Mouse (Mus musculus) small intestine, adult 2 months (tissue): ENCODE results near the gene Nepn. TPM values are rescaled to one million over a fixed set of nuclear protein-coding genes. Genes with fewer than 3 reads are reported as not detected.
"Not testable (repeated sequence)": the region's sequence is repeated elsewhere in the genome, so short reads cannot be mapped to it uniquely, and the experiment has no call there.

Experiments
- H3K27ac ChIP-seq: fragments of 200-500 bp; 2 replicates; pipeline ENCODE4 v1.5.1; 2012; ENCODE audit warnings: low read depth, low read length, control low read depth, inconsistent platforms; ENCODE audit not compliant: insufficient read depth
- H3K27me3 ChIP-seq: fragments of 200-500 bp; 2 replicates; pipeline ENCODE4 v1.6.1; 2012; ENCODE audit warnings: mild to moderate bottlenecking, moderate library complexity, low read length, inconsistent platforms; ENCODE audit not compliant: control insufficient read depth, insufficient read depth
- H3K36me3 ChIP-seq: fragments of 200-500 bp; 2 replicates; pipeline ENCODE4 v1.6.1; 2012; ENCODE audit warnings: mild to moderate bottlenecking, low read length, control low read depth, inconsistent platforms; ENCODE audit not compliant: control insufficient read depth, insufficient read depth
- H3K4me1 ChIP-seq: fragments of 200-500 bp; 2 replicates; pipeline ENCODE4 v1.6.1; 2012; ENCODE audit warnings: low read length, inconsistent platforms, mixed read lengths; ENCODE audit not compliant: control insufficient read depth, insufficient read depth, insufficient read length
- H3K4me3 ChIP-seq: fragments of 200-500 bp; 2 replicates; pipeline ENCODE4 v1.5.1; 2012; ENCODE audit warnings: low read depth, mild to moderate bottlenecking, control low read depth, inconsistent platforms, low read length, moderate library complexity
- CTCF ChIP-seq: fragments of 200-500 bp; IDR thresholded peaks from 2 replicates; pipeline ENCODE4 v1.5.1; 2012; ENCODE audit warnings: low read depth, mild to moderate bottlenecking, control low read depth, inconsistent platforms, low read length, moderate library complexity, mixed read lengths; ENCODE audit not compliant: insufficient replicate concordance, insufficient read length; ENCODE audit errors: extremely low read depth
- POLR2A ChIP-seq: fragments of 200-500 bp; IDR thresholded peaks from 2 replicates; pipeline ENCODE4 v1.6.1; 2012; ENCODE audit warnings: low read depth, mild to moderate bottlenecking, control low read depth, inconsistent platforms, low read length, moderate library complexity
- WGBS: fragments of 180-500 bp; shearing (Covaris S2); methylation state at CpG from one replicate; pipeline ENCODE4 v1.1.7; 2018; 5-methylcytosine and 5-hydroxymethylcytosine counted together
- polyA plus RNA-seq: library from polyadenylated mRNA; depleted of rRNA; stranded (reverse); fragments of >200 nt; gene quantifications from 2 replicates; pipeline ENCODE4 v1.2.3, GENCODE M21; 2012; rRNA removed

Nepn gene
- not detected in 2 replicates for polyA plus RNA-seq

- 82% methylated on average over 5 of the region's 5 CpGs for WGBS
- no peak within 1 kb of the TSS for H3K4me3 ChIP-seq
- no peak within 1 kb of the TSS for H3K27ac ChIP-seq
- TF ChIP-seq CTCF = no peak
- no peak for TF ChIP-seq POLR2A
- no peaks in the 10 kb centered on the region for H3K36me3 ChIP-seq
- H3K4me1 ChIP-seq = no peaks in the 10 kb centered on the region
- H3K27me3 ChIP-seq = no peaks in the 10 kb centered on the region
Observed at GRCm38 (mm10) chr10:52388922-52389430, at the start of gene Nepn. Gene Nepn (plus strand): TSS chr10:52388972.

- not testable (repeated sequence) for H3K27me3 ChIP-seq
- 97% methylated on average over 4 of the region's 4 CpGs for WGBS
Observed at GRCm38 (mm10) chr10:52343324-52343723, 45.4 kb upstream of the Nepn start.

GRCm38 (mm10) chr10:52353184-52353583, 35.6 kb upstream of the Nepn start:
- TF ChIP-seq POLR2A = no peak
- Histone ChIP-seq H3K4me1 (no peaks in the 10 kb centered on the region), H3K4me3 (no peak overlapping the region), H3K27me3 (no peaks in the 10 kb centered on the region), H3K36me3 (peaks cover 29% of the 10 kb centered on the region), H3K27ac (no peak overlapping the region)
- 93% methylated on average over 9 of the region's 9 CpGs for WGBS

More at GRCm38 (mm10) chr10:52343324-52343723, 45.4 kb upstream of the Nepn start:
- peaks cover 33% of the 10 kb centered on the region for H3K36me3 ChIP-seq
- not testable (repeated sequence) for H3K4me1 ChIP-seq, H3K27ac ChIP-seq, H3K4me3 ChIP-seq

- peaks cover 7% of the 10 kb centered on the region; the same call in 1 of the 2 replicates for H3K36me3 ChIP-seq
- TF ChIP-seq CTCF = no peak
- TF ChIP-seq POLR2A = no peak
- no peaks in the 10 kb centered on the region for H3K4me1 ChIP-seq
- H3K27ac ChIP-seq = no peak within 1 kb of the TSS
- H3K4me3 ChIP-seq = no peak within 1 kb of the TSS
- 70% methylated on average over 2 of the region's 2 CpGs for WGBS
- no peaks in the 10 kb centered on the region for H3K27me3 ChIP-seq
Observed at GRCm38 (mm10) chr10:52358467-52358866, 30.3 kb upstream of the Nepn start, which contains the start of gene Gm26741. Gene Gm26741 (plus strand): TSS chr10:52358767.

- Histone ChIP-seq H3K27me3 (no peaks in the 10 kb centered on the region), H3K4me3 (no peak overlapping the region), H3K36me3 (peaks cover 7% of the 10 kb centered on the region; the same call in 1 of the 2 replicates), H3K27ac (no peak overlapping the region), H3K4me1 (no peaks in the 10 kb centered on the region)
- TF ChIP-seq CTCF = no peak
- WGBS = 96% methylated on average over 4 of the region's 4 CpGs
Observed at GRCm38 (mm10) chr10:52360241-52360735, 28.5 kb upstream of the Nepn start.

GRCm38 (mm10) chr10:52360862-52361609, 27.7 kb upstream of the Nepn start:
- Histone ChIP-seq H3K36me3 (peaks cover 5% of the 10 kb centered on the region; the same call in 1 of the 2 replicates), H3K4me3 (no peak overlapping the region), H3K27me3 (no peaks in the 10 kb centered on the region), H3K4me1 (no peaks in the 10 kb centered on the region), H3K27ac (no peak overlapping the region)
- 90% methylated on average over 9 of the region's 9 CpGs for WGBS
- TF ChIP-seq POLR2A = no peak

GRCm38 (mm10) chr10:52368376-52368775, 20.4 kb upstream of the Nepn start:
- TF ChIP-seq CTCF (no peak), POLR2A (no peak)
- Histone ChIP-seq H3K4me3 (no peak overlapping the region), H3K36me3 (0 out of 2 replicates have a peak, but pooled peaks cover 2% of the 10 kb centered on the region), H3K27ac (no peak overlapping the region), H3K4me1 (no peaks in the 10 kb centered on the region), H3K27me3 (no peaks in the 10 kb centered on the region)
- WGBS = 61% methylated on average over 4 of the region's 4 CpGs
